Comparison of ENCODE assay signal across 23 mouse cellular contexts in the genomic region with DNA sequence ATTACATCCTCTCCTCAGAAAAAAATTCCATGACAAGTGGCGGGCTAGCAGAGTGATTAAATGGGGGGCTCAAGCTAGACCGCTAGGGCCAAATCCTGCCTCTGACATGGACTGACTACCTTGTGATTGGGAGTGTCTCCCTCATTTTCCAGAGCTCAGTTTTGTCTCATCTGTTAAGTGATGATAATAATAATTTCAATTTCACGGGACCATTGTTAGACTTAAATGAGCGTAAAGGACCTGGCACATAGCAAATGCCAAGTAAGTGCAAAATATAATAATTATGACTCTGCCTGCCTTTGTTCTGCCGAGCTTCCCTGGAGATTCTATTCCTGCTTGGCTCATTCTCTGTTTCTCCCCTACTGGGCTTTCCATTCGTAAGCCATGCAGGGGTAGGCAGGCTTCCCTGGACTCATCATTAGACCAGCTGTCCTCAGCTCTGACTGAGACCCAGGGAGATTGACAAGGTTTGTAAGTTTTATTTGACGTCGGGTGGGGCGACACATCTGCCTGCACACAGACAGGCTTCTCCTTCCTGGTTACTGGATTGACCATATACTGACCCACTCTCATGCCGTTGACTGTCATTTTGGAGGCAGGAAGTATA.
DNase-seq lines count a peak whose midpoint lies in the region; ATAC-seq and TF ChIP-seq lines count a peak whose summit lies in the region.
"Had no signal": no experiment of that assay in that cellular context is flagged by ENCODE, and none has a peak within 500 bp of the region (broad histone marks: within the 10 kb centered on the region; RNA-seq: fewer than 3 reads in every experiment).

No protein-coding gene starts in this region.

- H3K36me3 ChIP-seq in forebrain, embryonic 15.5 days = no peaks in the 10 kb centered on the region
- no peaks in the 10 kb centered on the region for H3K36me3 ChIP-seq in forebrain, embryonic 12.5 days (replicated peaks)
- no peaks in the 10 kb centered on the region for H3K36me3 ChIP-seq in hindbrain, postnatal 0 days (ENCODE audit: insufficient read depth, low read length)
- H3K36me3 ChIP-seq: embryonic facial prominence, embryonic 15.5 days; heart, embryonic 13.5 days; kidney, embryonic 15.5 days; limb, embryonic 13.5 days; liver, embryonic 12.5 days; neural tube, embryonic 15.5 days; stomach, embryonic 15.5 days had no signal

- intact Hi-C loops in left cerebral cortex, postnatal 4 days (cut with DNase I) = no loop called here

- peak; percentile 24 for DNase-seq in left cerebral cortex, postnatal 4 days
- no peak for DNase-seq in left cerebral cortex, adult 9 months (ENCODE audit: low spot score in 2 of 2)
- peak; percentile 28 for DNase-seq in hindbrain, postnatal 0 days (ENCODE audit: low spot score)
- DNase-seq in layer of hippocampus, adult 18-20 months (ENCODE audit: low spot score in 2 of 2) = no peak
- DNase-seq: adrenal gland, postnatal 10 days; cerebellum, adult 2 months; gastrocnemius, postnatal 10 days; kidney, adult 11 months; kidney, postnatal 36 days; lung, adult 18-20 months; lung, postnatal 10 days; thymus, postnatal 25 days had no signal

- no peak overlapping the region for H3K4me2 ChIP-seq in forebrain, embryonic 15.5 days (replicated peaks)
- H3K4me2 ChIP-seq in forebrain, embryonic 12.5 days = no peak overlapping the region
- no peak overlapping the region for H3K4me2 ChIP-seq in hindbrain, postnatal 0 days (ENCODE audit: low read depth, low read length)
- H3K4me2 ChIP-seq: embryonic facial prominence, embryonic 15.5 days; heart, embryonic 13.5 days; kidney, embryonic 15.5 days; limb, embryonic 13.5 days; liver, embryonic 12.5 days; neural tube, embryonic 15.5 days; stomach, embryonic 15.5 days had no signal

- peaks cover 11% of the 10 kb centered on the region for H3K4me1 ChIP-seq in forebrain, embryonic 15.5 days
- H3K4me1 ChIP-seq in forebrain, embryonic 12.5 days = no peaks in the 10 kb centered on the region
- peaks cover 20% of the 10 kb centered on the region for H3K4me1 ChIP-seq in cortical plate, adult 2 months (ENCODE audit: control insufficient read depth, insufficient read depth, low read length)
- H3K4me1 ChIP-seq in hindbrain, postnatal 0 days (ENCODE audit: insufficient read depth, low read length) = no peaks in the 10 kb centered on the region
- H3K4me1 ChIP-seq: embryonic facial prominence, embryonic 15.5 days; heart, embryonic 13.5 days; kidney, embryonic 15.5 days; limb, embryonic 13.5 days; liver, embryonic 12.5 days had no signal

- no peaks in the 10 kb centered on the region for H3K27me3 ChIP-seq in forebrain, embryonic 15.5 days
- no peaks in the 10 kb centered on the region for H3K27me3 ChIP-seq in forebrain, embryonic 12.5 days
- H3K27me3 ChIP-seq in hindbrain, postnatal 0 days (ENCODE audit: insufficient read depth, low read length) = no peaks in the 10 kb centered on the region
- H3K27me3 ChIP-seq: embryonic facial prominence, embryonic 15.5 days; heart, embryonic 13.5 days; kidney, embryonic 15.5 days; limb, embryonic 13.5 days; liver, embryonic 12.5 days; neural tube, embryonic 15.5 days; stomach, embryonic 15.5 days had no signal

- no peak overlapping the region for H3K4me3 ChIP-seq in forebrain, embryonic 15.5 days
- no peak overlapping the region for H3K4me3 ChIP-seq in forebrain, embryonic 12.5 days (replicated peaks)
- no peak overlapping the region for H3K4me3 ChIP-seq in cortical plate, adult 2 months (ENCODE audit: insufficient read depth, low read length)
- no peak overlapping the region for H3K4me3 ChIP-seq in hindbrain, postnatal 0 days (ENCODE audit: low read length)
- H3K4me3 ChIP-seq: embryonic facial prominence, embryonic 15.5 days; heart, embryonic 13.5 days; kidney, embryonic 15.5 days; limb, embryonic 13.5 days; liver, embryonic 12.5 days; neural tube, embryonic 15.5 days; stomach, embryonic 15.5 days had no signal

- peak overlapping the region; percentile 78 for H3K27ac ChIP-seq in forebrain, embryonic 15.5 days (replicated peaks)
- H3K27ac ChIP-seq in forebrain, embryonic 12.5 days = no peak overlapping the region
- H3K27ac ChIP-seq in cortical plate, adult 2 months (ENCODE audit: insufficient read depth, low read length) = peak overlapping the region; percentile 86
- no peak overlapping the region for H3K27ac ChIP-seq in hindbrain, postnatal 0 days
- H3K27ac ChIP-seq: embryonic facial prominence, embryonic 15.5 days; heart, embryonic 13.5 days; kidney, embryonic 15.5 days; limb, embryonic 13.5 days; liver, embryonic 12.5 days; neural tube, embryonic 15.5 days; stomach, embryonic 15.5 days had no signal

- no peak overlapping the region for H3K9ac ChIP-seq in forebrain, embryonic 15.5 days (replicated peaks)
- no peak overlapping the region for H3K9ac ChIP-seq in forebrain, embryonic 12.5 days
- no peak overlapping the region for H3K9ac ChIP-seq in hindbrain, postnatal 0 days (replicated peaks; ENCODE audit: low read length)
- H3K9ac ChIP-seq: embryonic facial prominence, embryonic 15.5 days; heart, embryonic 13.5 days; kidney, embryonic 15.5 days; limb, embryonic 13.5 days; liver, embryonic 12.5 days; neural tube, embryonic 15.5 days; stomach, embryonic 15.5 days had no signal

- no peak for TF ChIP-seq CTCF in cortical plate, adult 2 months (IDR thresholded peaks at IDR 0.05; ENCODE audit: extremely low read depth, insufficient read depth, low read length)
- TF ChIP-seq CTCF in hindbrain, postnatal 0 days (IDR thresholded peaks at IDR 0.05; ENCODE audit: low read depth) = no peak

- no peaks in the 10 kb centered on the region for H3K9me3 ChIP-seq in forebrain, embryonic 15.5 days
- no peaks in the 10 kb centered on the region for H3K9me3 ChIP-seq in forebrain, embryonic 12.5 days
- H3K9me3 ChIP-seq in hindbrain, postnatal 0 days (ENCODE audit: low read length) = no peaks in the 10 kb centered on the region
- H3K9me3 ChIP-seq: embryonic facial prominence, embryonic 15.5 days; heart, embryonic 13.5 days; kidney, embryonic 15.5 days; limb, embryonic 13.5 days; liver, embryonic 12.5 days; neural tube, embryonic 15.5 days; stomach, embryonic 15.5 days had no signal

- 69% methylated on average over 10 of the region's 10 CpGs for WGBS in forebrain, embryonic 15.5 days
- 75% methylated on average over 10 of the region's 10 CpGs for WGBS in forebrain, embryonic 12.5 days
- WGBS in hindbrain, postnatal 0 days = 34% methylated on average over 10 of the region's 10 CpGs

- peak; percentile 38; the same call in 1 of the 2 replicates for ATAC-seq in forebrain, embryonic 15.5 days (replicated peaks)
- ATAC-seq in forebrain, embryonic 12.5 days (ENCODE audit: low FRiP score) = no peak
- ATAC-seq in hindbrain, postnatal 0 days = peak; percentile 45; the same call in 1 of the 2 replicates
- ATAC-seq: liver, embryonic 12.5 days; Patski had no signal

- no peak for TF ChIP-seq POLR2A in cortical plate, adult 2 months (IDR thresholded peaks at IDR 0.05; ENCODE audit: extremely low read depth, insufficient read depth, low read length)

Comparison
In these comparisons a context has a peak if more than half of its experiments do, and no peak if none do; other contexts are left out.
1. H3K27ac ChIP-seq: peak in forebrain, embryonic 15.5 days (single experiment) and cortical plate, adult 2 months (single experiment); none in forebrain, embryonic 12.5 days (single experiment) and hindbrain, postnatal 0 days (single experiment).
2. DNase-seq: peak in left cerebral cortex, postnatal 4 days (single experiment) and hindbrain, postnatal 0 days (single experiment); none in left cerebral cortex, adult 9 months (0 of 2) and layer of hippocampus, adult 18-20 months (0 of 2).